Mouse (Mus musculus) liver, embryonic 13.5 days (tissue): Measurements from ENCODE around the gene Gm5105. TPM values are rescaled to one million over a fixed set of nuclear protein-coding genes. Genes with fewer than 3 reads are reported as not detected.

Source experiments
- polyA plus RNA-seq: library from polyadenylated mRNA; unstranded; fragments of >200 nt; fragmentation: Nextera tagmentation; extraction: Ambion mirVana; gene quantifications from 2 replicates; pipeline ENCODE4 v1.2.1, GENCODE M21; 2015

The Gm5105 gene
- polyA plus RNA-seq, 1 experiment from 2014 or later = not detected

Other genes with a start within 250 kb of the Gm5105 start
- 1,513 and 1,730 TPM in 2 replicates for gene H2afz, start 202.9 kb downstream of the Gm5105 start, polyA plus RNA-seq
- 5.7 and 6.0 TPM in 2 replicates for gene Dnajb14, start 199.7 kb downstream of the Gm5105 start, polyA plus RNA-seq
- 65.6 and 78.3 TPM in 2 replicates for gene Lamtor3, start 148.9 kb downstream of the Gm5105 start, polyA plus RNA-seq
- 14.0 and 20.3 TPM in 2 replicates for gene Dapp1, start 85.8 kb downstream of the Gm5105 start, polyA plus RNA-seq
- 0.02 and 0.06 TPM in 2 replicates for gene 1110002E22Rik, start 2.3 kb downstream of the Gm5105 start, polyA plus RNA-seq
- gene Trmt10a, start 76.1 kb upstream of the Gm5105 start, polyA plus RNA-seq = 7.3 and 8.6 TPM in 2 replicates
- gene Mttp, start 77.6 kb upstream of the Gm5105 start, polyA plus RNA-seq = 27.4 and 36.9 TPM in 2 replicates
- not detected in 2 replicates for gene 4930579F01Rik, start 126.4 kb upstream of the Gm5105 start, polyA plus RNA-seq
- 0.25 and 0.30 TPM in 2 replicates for gene Adh7, start 150.4 kb upstream of the Gm5105 start, polyA plus RNA-seq
- gene Adh1, start 193.6 kb upstream of the Gm5105 start, polyA plus RNA-seq = 3.0 and 3.4 TPM in 2 replicates
- not detected in 2 replicates for gene Adh6a, start 245.9 kb upstream of the Gm5105 start, polyA plus RNA-seq